In the genomic region with DNA sequence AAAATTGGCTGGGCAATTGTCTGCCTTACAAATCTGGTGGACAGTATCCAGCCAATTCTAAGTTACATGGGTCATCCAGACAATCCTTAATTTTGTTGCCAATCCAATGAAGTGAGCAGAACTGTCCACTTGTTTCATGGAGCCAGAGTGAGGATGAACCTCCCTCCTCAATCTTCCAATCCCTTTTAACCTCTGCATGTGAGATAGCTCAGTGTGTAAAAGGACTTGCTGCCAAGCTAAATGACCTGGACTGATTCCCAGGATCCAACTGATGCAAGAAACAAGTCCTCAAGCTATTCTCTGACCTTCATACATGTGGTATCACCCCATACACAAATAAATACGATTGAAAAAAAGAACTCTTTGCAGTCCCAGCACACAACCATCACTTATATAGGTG, we compare ENCODE assay signal across 25 mouse cellular contexts. TPM values are rescaled to one million over a fixed set of nuclear protein-coding genes. Genes with fewer than 3 reads are reported as not detected.
"Had no signal": no experiment of that assay in that cellular context is flagged by ENCODE, and none has a peak within 500 bp of the region (broad histone marks: within the 10 kb centered on the region; RNA-seq: fewer than 3 reads in every experiment).

No protein-coding gene starts in this region.

- H3K36me3 ChIP-seq: neural tube, embryonic 13.5 days; neural tube, embryonic 15.5 days; stomach, embryonic 15.5 days had no signal

- H3K27ac ChIP-seq: neural tube, embryonic 13.5 days; neural tube, embryonic 15.5 days; stomach, embryonic 15.5 days; stomach, postnatal 0 days had no signal

- H3K27me3 ChIP-seq: neural tube, embryonic 13.5 days; neural tube, embryonic 15.5 days; stomach, embryonic 15.5 days had no signal

- H3K4me2 ChIP-seq: neural tube, embryonic 13.5 days; neural tube, embryonic 15.5 days; stomach, embryonic 15.5 days had no signal

- DNase-seq: retina, postnatal 1 day; right cerebral cortex, adult 18-20 months; right cerebral cortex, postnatal 14 days; right cerebral cortex, postnatal 25 days; right cerebral cortex, postnatal 4 days; spleen, adult 18-20 months; thymus, adult 18-20 months; thymus, adult 2 months; thymus, postnatal 14 days; thymus, postnatal 25 days; thymus, postnatal 36 days; thymus, postnatal 4 days had no signal

- H3K4me3 ChIP-seq: neural tube, embryonic 13.5 days; neural tube, embryonic 15.5 days; stomach, embryonic 15.5 days had no signal

- H3K4me1 ChIP-seq: neural tube, embryonic 13.5 days; neural tube, embryonic 15.5 days; stomach, embryonic 15.5 days had no signal

- H3K9me3 ChIP-seq: stomach, embryonic 15.5 days had no signal

- H3K9ac ChIP-seq: neural tube, embryonic 13.5 days; neural tube, embryonic 15.5 days; stomach, embryonic 15.5 days had no signal

RNA-seq across cellular contexts. Expression of gene Olfr1349, which starts 1.1 kb away (rescaled TPM):
- total RNA-seq: neutrophil, adult 5-6 weeks had no signal
- polyA plus RNA-seq: neural tube, embryonic 13.5 days; neural tube, embryonic 14.5 days; neural tube, embryonic 15.5 days; small intestine, adult 2 months; spleen, adult 2 months; stomach, embryonic 14.5 days; stomach, embryonic 15.5 days; stomach, embryonic 16.5 days; stomach, postnatal 0 days; thymus, postnatal 0 days; urinary bladder, adult 2 months had no signal

RNA-seq across cellular contexts. Expression of gene Olfr1348, which starts 13.1 kb away (rescaled TPM):
- total RNA-seq: neutrophil, adult 5-6 weeks had no signal
- polyA plus RNA-seq: neural tube, embryonic 13.5 days; neural tube, embryonic 14.5 days; neural tube, embryonic 15.5 days; small intestine, adult 2 months; spleen, adult 2 months; stomach, embryonic 14.5 days; stomach, embryonic 15.5 days; stomach, embryonic 16.5 days; stomach, postnatal 0 days; testis, adult 2 months; thymus, adult 2 months; thymus, postnatal 0 days; urinary bladder, adult 2 months had no signal

RNA-seq across cellular contexts. Expression of gene Olfr1347, which starts 22.1 kb away (rescaled TPM):
- total RNA-seq: neutrophil, adult 5-6 weeks had no signal
- polyA plus RNA-seq: neural tube, embryonic 13.5 days; neural tube, embryonic 14.5 days; neural tube, embryonic 15.5 days; small intestine, adult 2 months; spleen, adult 2 months; stomach, embryonic 14.5 days; stomach, embryonic 15.5 days; stomach, embryonic 16.5 days; stomach, postnatal 0 days; thymus, adult 2 months; thymus, postnatal 0 days; urinary bladder, adult 2 months had no signal

RNA-seq across cellular contexts. Expression of gene Olfr5, which starts 34.9 kb away (rescaled TPM):
- total RNA-seq: neutrophil, adult 5-6 weeks had no signal
- polyA plus RNA-seq: neural tube, embryonic 13.5 days; neural tube, embryonic 14.5 days; neural tube, embryonic 15.5 days; small intestine, adult 2 months; spleen, adult 2 months; stomach, embryonic 14.5 days; stomach, embryonic 15.5 days; stomach, embryonic 16.5 days; stomach, postnatal 0 days; thymus, adult 2 months; thymus, postnatal 0 days; urinary bladder, adult 2 months had no signal

RNA-seq across cellular contexts. Expression of gene Olfr1350, which starts 43.0 kb away (rescaled TPM):
- total RNA-seq: neutrophil, adult 5-6 weeks had no signal
- polyA plus RNA-seq: neural tube, embryonic 13.5 days; neural tube, embryonic 14.5 days; neural tube, embryonic 15.5 days; small intestine, adult 2 months; spleen, adult 2 months; stomach, embryonic 14.5 days; stomach, embryonic 15.5 days; stomach, embryonic 16.5 days; stomach, postnatal 0 days; testis, adult 2 months; thymus, adult 2 months; thymus, postnatal 0 days; urinary bladder, adult 2 months had no signal
